Mouse (Mus musculus): ENCODE results near the gene Csf2rb2. TPM values are rescaled to one million over a fixed set of nuclear protein-coding genes. Genes with fewer than 3 reads are reported as not detected.
A peak's percentile ranks its signal among the peaks of the same experiment; 100 is the strongest.

The Csf2rb2 gene
- polyA plus RNA-seq, 1 experiment: 7.1 TPM

- Histone ChIP-seq H3K4me1 (ENCODE audit: control insufficient read depth, insufficient read depth, low read length) (no peaks in the 10 kb centered on the region), H3K27me3 (replicated peaks; ENCODE audit: control insufficient read depth, insufficient read depth, low read length) (no peaks in the 10 kb centered on the region), H3K36me3 (ENCODE audit: control insufficient read depth, insufficient read depth, low read length) (no peaks in the 10 kb centered on the region), H3K4me3 (ENCODE audit: insufficient read depth, low read depth, low read length) (no peak overlapping the region), H3K27ac (ENCODE audit: insufficient read depth, low read depth, low read length) (no peak overlapping the region)
- no peak for DNase-seq
- TF ChIP-seq CTCF (conservative IDR thresholded peaks at IDR 0.05; ENCODE audit: insufficient read depth, insufficient read length, low read depth, low read length) (no peak), POLR2A (IDR thresholded peaks at IDR 0.05; ENCODE audit: low read depth, low read length) (no peak)
- WGBS: 39% methylated on average over 14 of the region's 14 CpGs
These were observed 65.4 kb downstream of the Csf2rb2 start for GRCm38 (mm10) chr15:78239956-78240617.

GRCm38 (mm10) chr15:78239453-78239852, 66.1 kb downstream of the Csf2rb2 start:
- TF ChIP-seq POLR2A (IDR thresholded peaks at IDR 0.05; ENCODE audit: low read depth, low read length) (no peak), CTCF (conservative IDR thresholded peaks at IDR 0.05; ENCODE audit: insufficient read depth, insufficient read length, low read depth, low read length) (peak; percentile 97)
- peak; percentile 61 for DNase-seq
- WGBS: 16% methylated on average over 10 of the region's 10 CpGs

DNA sequence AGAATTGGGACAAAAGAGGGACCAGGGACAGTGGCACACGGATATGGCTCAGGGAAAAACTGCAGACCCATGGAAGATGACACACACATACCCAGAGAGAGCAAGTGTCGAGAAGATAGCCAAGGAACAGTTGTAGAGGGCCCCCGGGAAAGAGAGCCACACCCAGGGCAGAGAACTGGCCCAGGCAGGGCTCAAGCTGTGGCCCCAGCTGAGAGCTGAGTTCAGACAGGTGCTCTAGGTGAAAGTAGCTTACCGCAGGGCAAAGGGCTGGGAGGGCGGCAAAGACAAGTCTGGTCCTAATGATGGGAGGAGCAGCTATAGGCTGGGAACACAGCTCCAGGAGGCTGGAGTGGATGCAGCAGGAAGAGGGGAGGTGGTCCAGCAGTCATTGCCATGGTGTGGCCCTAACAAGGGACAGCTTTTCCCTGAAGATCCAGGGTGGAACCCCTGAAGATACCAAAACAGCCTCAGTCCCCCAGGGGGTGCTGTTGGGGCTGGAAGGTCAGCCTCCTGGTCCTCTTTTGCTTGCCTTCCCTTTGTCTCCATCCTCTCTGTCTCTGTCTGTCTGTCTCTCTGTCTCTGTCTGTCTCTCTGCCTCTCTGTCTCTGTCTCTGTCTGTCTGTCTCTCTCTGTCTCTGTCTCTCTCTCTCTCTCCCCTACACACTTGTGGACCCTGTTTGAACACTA, 70.6 kb downstream of the Csf2rb2 start:
- TF ChIP-seq CTCF (conservative IDR thresholded peaks at IDR 0.05; ENCODE audit: insufficient read depth, insufficient read length, low read depth, low read length) (no peak), POLR2A (IDR thresholded peaks at IDR 0.05; ENCODE audit: low read depth, low read length) (no peak)
- no peaks in the 10 kb centered on the region for H3K4me1 ChIP-seq (ENCODE audit: control insufficient read depth, insufficient read depth, low read length)
- no peak overlapping the region for H3K27ac ChIP-seq (ENCODE audit: insufficient read depth, low read depth, low read length)
- no peaks in the 10 kb centered on the region for H3K27me3 ChIP-seq (replicated peaks; ENCODE audit: control insufficient read depth, insufficient read depth, low read length)
- no peak for DNase-seq
- WGBS: 77% methylated on average over 5 of the region's 5 CpGs
- no peaks in the 10 kb centered on the region for H3K36me3 ChIP-seq (ENCODE audit: control insufficient read depth, insufficient read depth, low read length)
- no peak overlapping the region for H3K4me3 ChIP-seq (ENCODE audit: insufficient read depth, low read depth, low read length)

More at GRCm38 (mm10) chr15:78239453-78239852, 66.1 kb downstream of the Csf2rb2 start:
- Histone ChIP-seq H3K4me3 (ENCODE audit: insufficient read depth, low read depth, low read length) (no peak overlapping the region), H3K36me3 (ENCODE audit: control insufficient read depth, insufficient read depth, low read length) (no peaks in the 10 kb centered on the region), H3K27me3 (replicated peaks; ENCODE audit: control insufficient read depth, insufficient read depth, low read length) (no peaks in the 10 kb centered on the region), H3K4me1 (ENCODE audit: control insufficient read depth, insufficient read depth, low read length) (no peaks in the 10 kb centered on the region), H3K27ac (ENCODE audit: insufficient read depth, low read depth, low read length) (no peak overlapping the region)

Other genes starting within 250 kb of the Csf2rb2 start
- gene Cacng2, start 185.7 kb downstream of the Csf2rb2 start, polyA plus RNA-seq (2012; rRNA removed): 0.02 TPM in 1 of 2 replicates, not detected in the other
- gene Ift27, start 131.6 kb downstream of the Csf2rb2 start, polyA plus RNA-seq (2012; rRNA removed): 46.2 and 64.2 TPM in 2 replicates
- 16.8 and 53.3 TPM in 2 replicates for gene Pvalb, start 99.3 kb downstream of the Csf2rb2 start, polyA plus RNA-seq (2012; rRNA removed)
- 2.9 and 4.8 TPM in 2 replicates for gene Ncf4, start 60.9 kb downstream of the Csf2rb2 start, polyA plus RNA-seq (2012; rRNA removed)
- 3.0 and 7.3 TPM in 2 replicates for gene Csf2rb, start 20.0 kb upstream of the Csf2rb2 start, polyA plus RNA-seq (2012; rRNA removed)
- gene Tex33, start 90.2 kb upstream of the Csf2rb2 start, polyA plus RNA-seq (2012; rRNA removed): 0.41 and 0.48 TPM in 2 replicates
- gene Tst, start 100.2 kb upstream of the Csf2rb2 start, polyA plus RNA-seq (2012; rRNA removed): 151 and 161 TPM in 2 replicates
- gene Mpst, start 100.7 kb upstream of the Csf2rb2 start, polyA plus RNA-seq (2012; rRNA removed): 270 and 419 TPM in 2 replicates
- gene Kctd17, start 122.8 kb upstream of the Csf2rb2 start, polyA plus RNA-seq (2012; rRNA removed): 163 and 184 TPM in 2 replicates
- gene Tmprss6, start 162.9 kb upstream of the Csf2rb2 start, polyA plus RNA-seq (2012; rRNA removed): 2.7 and 5.7 TPM in 2 replicates
- 2.2 and 6.3 TPM in 2 replicates for gene Il2rb, start 189.6 kb upstream of the Csf2rb2 start, polyA plus RNA-seq (2012; rRNA removed)
- gene C1qtnf6, start 225.7 kb upstream of the Csf2rb2 start, polyA plus RNA-seq (2012; rRNA removed): 14.3 and 17.0 TPM in 2 replicates
- 0.17 and 0.29 TPM in 2 replicates for gene Sstr3, start 239.0 kb upstream of the Csf2rb2 start, polyA plus RNA-seq (2012; rRNA removed)

Measured in kidney, adult 2 months (tissue).